Comparison of ENCODE assay signal across 23 mouse cellular contexts in genomic region chr2:24413172-24413571, GRCm38 (mm10). TPM values are rescaled to one million over a fixed set of nuclear protein-coding genes. Genes with fewer than 3 reads are reported as not detected.
DNase-seq lines count a peak whose midpoint lies in the region; ATAC-seq and TF ChIP-seq lines count a peak whose summit lies in the region.
"Had no signal": no experiment of that assay in that cellular context is flagged by ENCODE, and none has a peak within 500 bp of the region (broad histone marks: within the 10 kb centered on the region; RNA-seq: fewer than 3 reads in every experiment).

No protein-coding gene starts in this region.

- no peaks in the 10 kb centered on the region for H3K9me3 ChIP-seq in lung, embryonic 14.5 days (ENCODE audit: low read depth, low read length)
- H3K9me3 ChIP-seq in stomach, embryonic 16.5 days (replicated peaks; ENCODE audit: control insufficient read depth, low read length), result no peaks in the 10 kb centered on the region
- H3K9me3 ChIP-seq in stomach, postnatal 0 days (ENCODE audit: control insufficient read depth, low read length), result no peaks in the 10 kb centered on the region
- H3K9me3 ChIP-seq: embryonic facial prominence, embryonic 15.5 days; forebrain, embryonic 15.5 days; G1E; heart, embryonic 15.5 days; intestine, embryonic 15.5 days; liver, embryonic 13.5 days; midbrain, embryonic 15.5 days had no signal

- H3K36me3 ChIP-seq in kidney, adult 2 months (ENCODE audit: control insufficient read depth, insufficient read depth, low read length), result no peaks in the 10 kb centered on the region
- H3K36me3 ChIP-seq in lung, embryonic 14.5 days (ENCODE audit: insufficient read depth), result no peaks in the 10 kb centered on the region
- no peaks in the 10 kb centered on the region for H3K36me3 ChIP-seq in stomach, embryonic 16.5 days (ENCODE audit: control insufficient read depth, insufficient read depth, low read length)
- H3K36me3 ChIP-seq in stomach, postnatal 0 days (ENCODE audit: control insufficient read depth, insufficient read depth, low read length), result no peaks in the 10 kb centered on the region
- H3K36me3 ChIP-seq: embryonic facial prominence, embryonic 15.5 days; forebrain, embryonic 15.5 days; G1E; heart, embryonic 15.5 days; intestine, embryonic 15.5 days; midbrain, embryonic 15.5 days had no signal

- no peak for ATAC-seq in lung, embryonic 14.5 days (ENCODE audit: insufficient read depth)
- no peak for ATAC-seq in stomach, embryonic 16.5 days (ENCODE audit: insufficient read depth, low FRiP score)
- no peak for ATAC-seq in stomach, postnatal 0 days (ENCODE audit: low FRiP score, low TSS enrichment)
- ATAC-seq: forebrain, embryonic 15.5 days; intestine, embryonic 15.5 days; midbrain, embryonic 15.5 days had no signal

- no peak for TF ChIP-seq CTCF in kidney, adult 2 months (conservative IDR thresholded peaks at IDR 0.05; ENCODE audit: insufficient read depth, insufficient read length, low read depth, low read length)
- no peak for TF ChIP-seq CTCF in lung, embryonic 14.5 days (IDR thresholded peaks at IDR 0.05; ENCODE audit: low read depth)
- no peak for TF ChIP-seq CTCF in stomach, postnatal 0 days (IDR thresholded peaks at IDR 0.05; ENCODE audit: low read depth)

- H3K9ac ChIP-seq in lung, embryonic 14.5 days, result no peak overlapping the region
- no peak overlapping the region for H3K9ac ChIP-seq in stomach, embryonic 16.5 days (ENCODE audit: low read length)
- H3K9ac ChIP-seq in stomach, postnatal 0 days (ENCODE audit: low read length), result no peak overlapping the region
- H3K9ac ChIP-seq: embryonic facial prominence, embryonic 15.5 days; forebrain, embryonic 15.5 days; heart, embryonic 15.5 days; intestine, embryonic 15.5 days; liver, embryonic 13.5 days; midbrain, embryonic 15.5 days had no signal

- H3K27ac ChIP-seq in kidney, adult 2 months (ENCODE audit: insufficient read depth, low read depth, low read length), result no peak overlapping the region
- no peak overlapping the region for H3K27ac ChIP-seq in lung, embryonic 14.5 days (ENCODE audit: low read depth)
- peak overlapping the region; percentile 31; the same call in 1 of the 2 replicates for H3K27ac ChIP-seq in stomach, embryonic 16.5 days (ENCODE audit: low read length)
- no peak overlapping the region for H3K27ac ChIP-seq in stomach, postnatal 0 days (replicated peaks)
- H3K27ac ChIP-seq: embryonic facial prominence, embryonic 15.5 days; forebrain, embryonic 15.5 days; heart, embryonic 15.5 days; intestine, embryonic 15.5 days; left cerebral cortex, adult 2 months; liver, embryonic 13.5 days; macrophage; midbrain, embryonic 15.5 days had no signal

- WGBS in kidney, adult 2 months, result 41% methylated on average over 3 of the region's 3 CpGs
- 24% methylated on average over 3 of the region's 3 CpGs for WGBS in lung, embryonic 14.5 days
- 39% methylated on average over 3 of the region's 3 CpGs for WGBS in stomach, embryonic 16.5 days
- WGBS in stomach, postnatal 0 days, result 31% methylated on average over 3 of the region's 3 CpGs

- no peak overlapping the region for H3K4me2 ChIP-seq in lung, embryonic 14.5 days
- no peak overlapping the region for H3K4me2 ChIP-seq in stomach, embryonic 16.5 days (ENCODE audit: low read depth, low read length)
- no peak overlapping the region for H3K4me2 ChIP-seq in stomach, postnatal 0 days (replicated peaks; ENCODE audit: low read depth)
- H3K4me2 ChIP-seq: embryonic facial prominence, embryonic 15.5 days; forebrain, embryonic 15.5 days; heart, embryonic 15.5 days; intestine, embryonic 15.5 days; liver, embryonic 13.5 days; midbrain, embryonic 15.5 days had no signal

- no peaks in the 10 kb centered on the region for H3K27me3 ChIP-seq in kidney, adult 2 months (replicated peaks; ENCODE audit: control insufficient read depth, insufficient read depth, low read length)
- no peaks in the 10 kb centered on the region for H3K27me3 ChIP-seq in lung, embryonic 14.5 days (ENCODE audit: insufficient read depth, low read length)
- no peaks in the 10 kb centered on the region for H3K27me3 ChIP-seq in stomach, embryonic 16.5 days (ENCODE audit: control insufficient read depth, insufficient read depth, low read length)
- no peaks in the 10 kb centered on the region for H3K27me3 ChIP-seq in stomach, postnatal 0 days (ENCODE audit: control insufficient read depth, insufficient read depth, low read length)
- H3K27me3 ChIP-seq: embryonic facial prominence, embryonic 15.5 days; forebrain, embryonic 15.5 days; intestine, embryonic 15.5 days; midbrain, embryonic 15.5 days; Patski had no signal

- peak; percentile 23 for DNase-seq in kidney, adult 2 months
- DNase-seq in kidney, adult 9 months, result no peak
- DNase-seq in lung, embryonic 14.5 days, result peak; percentile 62
- no peak for DNase-seq in lung, postnatal 4 days
- DNase-seq in stomach, postnatal 0 days (ENCODE audit: low spot score), result no peak
- DNase-seq in embryo, embryonic 10.5 days (ENCODE audit: low spot score), result no peak
- DNase-seq: adrenal gland, postnatal 36 days; cerebellum, adult 9-10 months; heart, postnatal 4 days; liver, embryonic 13.5 days; right cerebral cortex, postnatal 25 days; spleen, adult 18-20 months; thymus, postnatal 25 days had no signal

- TF ChIP-seq POLR2A in kidney, adult 2 months (IDR thresholded peaks at IDR 0.05; ENCODE audit: low read depth, low read length), result no peak

- no peak overlapping the region for H3K4me3 ChIP-seq in kidney, adult 2 months (ENCODE audit: insufficient read depth, low read depth, low read length)
- no peak overlapping the region for H3K4me3 ChIP-seq in lung, embryonic 14.5 days (ENCODE audit: low read depth, low read length)
- no peak overlapping the region for H3K4me3 ChIP-seq in stomach, embryonic 16.5 days (replicated peaks; ENCODE audit: low read length)
- H3K4me3 ChIP-seq in stomach, postnatal 0 days (ENCODE audit: low read depth, low read length), result no peak overlapping the region
- H3K4me3 ChIP-seq: embryonic facial prominence, embryonic 15.5 days; forebrain, embryonic 15.5 days; heart, embryonic 15.5 days; intestine, embryonic 15.5 days; left cerebral cortex, adult 2 months; liver, embryonic 13.5 days; midbrain, embryonic 15.5 days had no signal

- TF ChIP-seq EP300 in stomach, postnatal 0 days (optimal IDR thresholded peaks at IDR 0.05), result no peak

- peaks cover 45% of the 10 kb centered on the region for H3K4me1 ChIP-seq in kidney, adult 2 months (ENCODE audit: control insufficient read depth, insufficient read depth, low read length)
- peaks cover 5% of the 10 kb centered on the region; the same call in 1 of the 2 replicates for H3K4me1 ChIP-seq in lung, embryonic 14.5 days (ENCODE audit: insufficient read depth)
- peaks cover 27% of the 10 kb centered on the region for H3K4me1 ChIP-seq in stomach, embryonic 16.5 days (ENCODE audit: control insufficient read depth, insufficient read depth, low read length)
- no peaks in the 10 kb centered on the region for H3K4me1 ChIP-seq in stomach, postnatal 0 days (replicated peaks; ENCODE audit: control insufficient read depth, insufficient read depth)
- H3K4me1 ChIP-seq: liver, embryonic 13.5 days had no signal

RNA-seq across cellular contexts. Expression of gene Psd4, which starts 45.8 kb away (rescaled TPM):
- 1.1 and 3.6 TPM in 2 replicates for polyA plus RNA-seq in kidney, adult 2 months (2012; rRNA removed)
- polyA plus RNA-seq in lung, embryonic 14.5 days (2014; fragmentation: Nextera tagmentation; extraction: Ambion mirVana), result 0.79 and 1.8 TPM in 2 replicates
- 9.4 and 10.2 TPM in 2 replicates for polyA plus RNA-seq in stomach, embryonic 16.5 days (2015; fragmentation: Nextera tagmentation; extraction: Ambion mirVana)
- 9.2 and 10.2 TPM in 2 replicates for polyA plus RNA-seq in stomach, postnatal 0 days (2015; fragmentation: Nextera tagmentation; extraction: Ambion mirVana)

Comparison
In these comparisons a context has a peak if more than half of its experiments do, and no peak if none do; other contexts are left out.
1. DNase-seq: peak in kidney, adult 2 months (single experiment) and lung, embryonic 14.5 days (single experiment); none in kidney, adult 9 months (single experiment), lung, postnatal 4 days (0 of 2), stomach, postnatal 0 days (single experiment) and embryo, embryonic 10.5 days (single experiment).